Mouse (Mus musculus) midbrain, embryonic 15.5 days (tissue): Measurements from ENCODE around the gene Ralbp1. TPM values are rescaled to one million over a fixed set of nuclear protein-coding genes. Genes with fewer than 3 reads are reported as not detected.

ENCODE experiments used
- ATAC-seq: fragments of 200-750 bp; cut with Nextera tagmentation; replicated peaks from 2 replicates; pipeline ENCODE4 v1.8.0; 2017; ENCODE audit warnings: moderate TSS enrichment
- H3K27ac ChIP-seq: fragments of 300-500 bp; sonication (generic); 2 replicates; pipeline ENCODE4 v1.5.1; 2015; ENCODE audit warnings: mild to moderate bottlenecking, inconsistent platforms
- H3K27me3 ChIP-seq: fragments of 300-500 bp; sonication (generic); replicated peaks from 2 replicates; pipeline ENCODE4 v1.6.1; 2015; ENCODE audit warnings: inconsistent platforms
- H3K36me3 ChIP-seq: fragments of 300-500 bp; sonication (generic); replicated peaks from 2 replicates; pipeline ENCODE4 v1.6.1; 2015; ENCODE audit warnings: inconsistent platforms
- H3K4me1 ChIP-seq: fragments of 300-500 bp; sonication (generic); 2 replicates; pipeline ENCODE4 v1.6.1; 2015; ENCODE audit warnings: inconsistent platforms
- H3K4me2 ChIP-seq: fragments of 300-500 bp; sonication (generic); 2 replicates; pipeline ENCODE4 v1.6.1; 2015; ENCODE audit warnings: inconsistent platforms, mild to moderate bottlenecking, moderate library complexity
- H3K4me3 ChIP-seq: fragments of 300-500 bp; sonication (generic); 2 replicates; pipeline ENCODE4 v1.5.1; 2015; ENCODE audit warnings: mild to moderate bottlenecking, inconsistent platforms
- H3K9ac ChIP-seq: fragments of 300-500 bp; sonication (generic); 2 replicates; pipeline ENCODE4 v1.6.1; 2015; ENCODE audit warnings: mild to moderate bottlenecking, inconsistent platforms
- H3K9me3 ChIP-seq: fragments of 300-500 bp; sonication (generic); 2 replicates; pipeline ENCODE4 v1.6.1; 2016; ENCODE audit warnings: inconsistent platforms
- WGBS: fragments of 180-500 bp; shearing (Covaris S2); methylation state at CpG from one replicate; pipeline ENCODE4 v1.1.7; 2015; ENCODE audit warnings: mixed read lengths; 5-methylcytosine and 5-hydroxymethylcytosine counted together
- polyA plus RNA-seq: library from polyadenylated mRNA; unstranded; fragments of >200 nt; fragmentation: Nextera tagmentation; extraction: Ambion mirVana; gene quantifications from 2 replicates; pipeline ENCODE4 v1.2.1, GENCODE M21; 2015

The Ralbp1 gene
- polyA plus RNA-seq, 1 experiment from 2014 or later: 57.6 TPM

- H3K4me1 ChIP-seq: no peaks in the 10 kb centered on the region
- ATAC-seq: 0 out of 2 replicates have a peak, but pooled peaks have one; percentile 2
- no peak overlapping the region for H3K4me3 ChIP-seq
- H3K9ac ChIP-seq: no peak overlapping the region
- no peaks in the 10 kb centered on the region for H3K27me3 ChIP-seq
- H3K36me3 ChIP-seq: peaks cover 14% of the 10 kb centered on the region; the same call in 1 of the 2 replicates
- H3K9me3 ChIP-seq: no peaks in the 10 kb centered on the region
- no peak overlapping the region for H3K4me2 ChIP-seq
- H3K27ac ChIP-seq: no peak overlapping the region
These were observed 20.3 kb downstream of the Ralbp1 start for GRCm38 (mm10) chr17:65865265-65865664.

- Histone ChIP-seq H3K27me3 (no peaks in the 10 kb centered on the region), H3K27ac (no peak overlapping the region), H3K4me2 (no peak overlapping the region), H3K9ac (no peak overlapping the region), H3K36me3 (peaks cover 14% of the 10 kb centered on the region; the same call in 1 of the 2 replicates), H3K4me1 (no peaks in the 10 kb centered on the region), H3K9me3 (no peaks in the 10 kb centered on the region), H3K4me3 (no peak overlapping the region)
- ATAC-seq: 0 out of 2 replicates have a peak, but pooled peaks have one; percentile 24
- WGBS: 44% methylated on average over 4 of the region's 4 CpGs
These were observed 20.9 kb downstream of the Ralbp1 start for GRCm38 (mm10) chr17:65864742-65865141.

- Histone ChIP-seq H3K36me3 (peaks cover 14% of the 10 kb centered on the region; the same call in 1 of the 2 replicates), H3K4me3 (no peak overlapping the region), H3K27me3 (no peaks in the 10 kb centered on the region), H3K27ac (no peak overlapping the region), H3K4me2 (no peak overlapping the region), H3K9me3 (no peaks in the 10 kb centered on the region), H3K9ac (no peak overlapping the region), H3K4me1 (no peaks in the 10 kb centered on the region)
- ATAC-seq: no peak
- WGBS: 93% methylated on average over 12 of the region's 12 CpGs
These were observed 21.8 kb downstream of the Ralbp1 start for GRCm38 (mm10) chr17:65863830-65864229.

- Histone ChIP-seq H3K9ac (no peak overlapping the region), H3K27ac (no peak overlapping the region), H3K4me2 (no peak overlapping the region), H3K4me3 (no peak overlapping the region), H3K9me3 (no peaks in the 10 kb centered on the region), H3K4me1 (no peaks in the 10 kb centered on the region), H3K27me3 (no peaks in the 10 kb centered on the region), H3K36me3 (peaks cover 25% of the 10 kb centered on the region)
- WGBS: 50% methylated on average over 4 of the region's 4 CpGs
- no peak for ATAC-seq
These were observed 23.0 kb downstream of the Ralbp1 start for GRCm38 (mm10) chr17:65862579-65862978.

GRCm38 (mm10) chr17:65857617-65858016 is 28.0 kb downstream of the Ralbp1 start:
- Histone ChIP-seq H3K9ac (no peak overlapping the region), H3K36me3 (peaks cover 17% of the 10 kb centered on the region), H3K27me3 (no peaks in the 10 kb centered on the region), H3K4me2 (no peak overlapping the region), H3K4me3 (no peak overlapping the region), H3K9me3 (no peaks in the 10 kb centered on the region), H3K27ac (no peak overlapping the region), H3K4me1 (no peaks in the 10 kb centered on the region)
- WGBS: 85% methylated on average over 4 of the region's 4 CpGs
- ATAC-seq: no peak

- Histone ChIP-seq H3K9ac (no peak overlapping the region), H3K9me3 (no peaks in the 10 kb centered on the region), H3K27ac (no peak overlapping the region), H3K36me3 (peaks cover 38% of the 10 kb centered on the region), H3K4me3 (no peak overlapping the region), H3K4me2 (no peak overlapping the region), H3K4me1 (no peaks in the 10 kb centered on the region), H3K27me3 (no peaks in the 10 kb centered on the region)
- ATAC-seq: no peak
- 98% methylated on average over 4 of the region's 4 CpGs for WGBS
These were observed 31.6 kb downstream of the Ralbp1 start for GRCm38 (mm10) chr17:65854006-65854405.

GRCm38 (mm10) chr17:65853326-65853725 is 32.3 kb downstream of the Ralbp1 start:
- 90% methylated on average over 6 of the region's 6 CpGs for WGBS
- no peak for ATAC-seq

GRCm38 (mm10) chr17:65851749-65852148 is 33.8 kb downstream of the Ralbp1 start:
- Histone ChIP-seq H3K4me2 (no peak overlapping the region), H3K9me3 (no peaks in the 10 kb centered on the region), H3K4me3 (no peak overlapping the region), H3K27me3 (no peaks in the 10 kb centered on the region), H3K4me1 (peaks cover 5% of the 10 kb centered on the region), H3K9ac (no peak overlapping the region), H3K36me3 (peaks cover 24% of the 10 kb centered on the region), H3K27ac (no peak overlapping the region)
- WGBS: 90% methylated on average over 6 of the region's 6 CpGs
- no peak for ATAC-seq

More at GRCm38 (mm10) chr17:65853326-65853725, 32.3 kb downstream of the Ralbp1 start:
- H3K36me3 ChIP-seq: peaks cover 35% of the 10 kb centered on the region
- no peak overlapping the region for H3K4me3 ChIP-seq
- no peak overlapping the region for H3K4me2 ChIP-seq
- H3K27me3 ChIP-seq: no peaks in the 10 kb centered on the region
- no peak overlapping the region for H3K9ac ChIP-seq
- no peaks in the 10 kb centered on the region for H3K4me1 ChIP-seq
- no peaks in the 10 kb centered on the region for H3K9me3 ChIP-seq
- H3K27ac ChIP-seq: no peak overlapping the region

- Histone ChIP-seq H3K4me3 (no peak overlapping the region), H3K27me3 (no peaks in the 10 kb centered on the region), H3K4me1 (peaks cover 5% of the 10 kb centered on the region), H3K27ac (no peak overlapping the region), H3K36me3 (peaks cover 26% of the 10 kb centered on the region), H3K9me3 (no peaks in the 10 kb centered on the region), H3K9ac (no peak overlapping the region), H3K4me2 (no peak overlapping the region)
- 93% methylated on average over 17 of the region's 17 CpGs for WGBS
- ATAC-seq: no peak
These were observed 35.1 kb downstream of the Ralbp1 start for GRCm38 (mm10) chr17:65850487-65850886.

- ATAC-seq: no peak
- Histone ChIP-seq H3K4me3 (no peak overlapping the region), H3K36me3 (peaks cover 26% of the 10 kb centered on the region), H3K27ac (peak overlapping the region; percentile 44; the same call in 1 of the 2 replicates), H3K9me3 (no peaks in the 10 kb centered on the region), H3K9ac (no peak overlapping the region), H3K4me1 (peaks cover 5% of the 10 kb centered on the region), H3K4me2 (no peak overlapping the region), H3K27me3 (no peaks in the 10 kb centered on the region)
- WGBS: 75% methylated on average over 11 of the region's 11 CpGs
These were observed 37.7 kb downstream of the Ralbp1 start for GRCm38 (mm10) chr17:65847694-65848449.

GRCm38 (mm10) chr17:65845423-65845822 is 40.2 kb downstream of the Ralbp1 start:
- peaks cover 5% of the 10 kb centered on the region for H3K4me1 ChIP-seq
- H3K36me3 ChIP-seq: peaks cover 27% of the 10 kb centered on the region
- H3K27ac ChIP-seq: no peak overlapping the region
- no peak overlapping the region for H3K4me2 ChIP-seq
- H3K27me3 ChIP-seq: no peaks in the 10 kb centered on the region
- ATAC-seq: no peak
- H3K9ac ChIP-seq: no peak overlapping the region
- H3K9me3 ChIP-seq: no peaks in the 10 kb centered on the region
- no peak overlapping the region for H3K4me3 ChIP-seq
- 90% methylated on average over 6 of the region's 6 CpGs for WGBS

GRCm38 (mm10) chr17:65842669-65843381 is 42.8 kb downstream of the Ralbp1 start:
- peaks cover 43% of the 10 kb centered on the region for H3K36me3 ChIP-seq
- no peaks in the 10 kb centered on the region for H3K27me3 ChIP-seq

More at GRCm38 (mm10) chr17:65842669-65843381, 42.8 kb downstream of the Ralbp1 start:
- ATAC-seq: no peak
- Histone ChIP-seq H3K4me2 (no peak overlapping the region), H3K4me1 (peaks cover 1% of the 10 kb centered on the region; the same call in 1 of the 2 replicates), H3K9ac (no peak overlapping the region), H3K27ac (no peak overlapping the region), H3K9me3 (no peaks in the 10 kb centered on the region), H3K4me3 (no peak overlapping the region)
- 85% methylated on average over 10 of the region's 10 CpGs for WGBS
